Mouse (Mus musculus) stomach, embryonic 16.5 days (tissue): ENCODE measurements at regions not wholly inside any gene's neighbourhood (a gene's known extent, or its start where the extent isn't known, plus 50 kb on each side); places are given as distances from the start of the nearest gene placed in this dataset.
A peak's percentile ranks its signal among the peaks of the same experiment; 100 is the strongest.

Source experiments
- ATAC-seq: fragments of 200-750 bp; cut with Nextera tagmentation; 2 replicates; pipeline ENCODE4 v1.8.0; 2017; ENCODE audit warnings: moderate number of reproducible peaks, moderate TSS enrichment; ENCODE audit not compliant: insufficient read depth, low FRiP score
- H3K27ac ChIP-seq: fragments of 300-500 bp; sonication (generic); 2 replicates; pipeline ENCODE4 v1.5.1; 2014; ENCODE audit warnings: low read length
- H3K27me3 ChIP-seq: fragments of 300-500 bp; sonication (generic); 2 replicates; pipeline ENCODE4 v1.6.1; 2014; ENCODE audit warnings: low read length, control low read depth, mixed read lengths; ENCODE audit not compliant: control insufficient read depth, insufficient read depth
- H3K36me3 ChIP-seq: fragments of 300-500 bp; sonication (generic); 2 replicates; pipeline ENCODE4 v1.6.1; 2014; ENCODE audit warnings: low read length; ENCODE audit not compliant: control insufficient read depth, insufficient read depth
- H3K4me1 ChIP-seq: fragments of 300-500 bp; sonication (generic); 2 replicates; pipeline ENCODE4 v1.6.1; 2014; ENCODE audit warnings: low read length, control low read depth, mixed read lengths; ENCODE audit not compliant: control insufficient read depth, insufficient read depth
- H3K4me2 ChIP-seq: fragments of 300-500 bp; sonication (generic); 2 replicates; pipeline ENCODE4 v1.6.1; 2014; ENCODE audit warnings: low read depth, low read length, mixed read lengths
- H3K4me3 ChIP-seq: fragments of 300-500 bp; sonication (generic); replicated peaks from 2 replicates; pipeline ENCODE4 v1.5.1; 2014; ENCODE audit warnings: mild to moderate bottlenecking, low read length
- H3K9ac ChIP-seq: fragments of 300-500 bp; sonication (generic); 2 replicates; pipeline ENCODE4 v1.6.1; 2014; ENCODE audit warnings: low read length
- H3K9me3 ChIP-seq: fragments of 300-500 bp; sonication (generic); replicated peaks from 2 replicates; pipeline ENCODE4 v1.6.1; 2016; ENCODE audit warnings: low read length, control low read depth; ENCODE audit not compliant: control insufficient read depth
- WGBS: fragments of 180-500 bp; shearing (Covaris S2); extraction: QIAGEN DNeasy Blood & Tissue Kit; methylation state at CpG from one replicate; pipeline ENCODE4 v1.1.7; 2014; 5-methylcytosine and 5-hydroxymethylcytosine counted together

DNA sequence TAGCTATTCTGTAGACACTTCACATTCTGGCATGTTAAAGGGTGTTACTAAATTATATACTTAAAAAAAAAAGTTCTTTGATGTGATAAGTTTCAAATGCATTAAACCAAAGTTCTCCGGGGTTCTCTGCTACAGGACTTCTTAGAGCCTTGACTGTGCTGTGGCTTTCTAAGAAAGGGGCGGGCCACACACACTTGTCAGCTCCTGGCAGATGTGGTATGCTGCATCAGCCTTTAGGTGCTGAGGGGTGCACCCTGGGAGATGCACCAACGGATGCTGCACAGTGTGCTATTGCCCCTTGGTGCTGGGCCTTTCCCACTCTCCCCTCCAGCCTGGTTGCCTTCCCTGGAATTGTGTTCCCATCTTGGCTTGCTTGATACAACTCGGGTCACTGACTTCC, 125.0 kb downstream of the Bcl2l11 start:
- no peak overlapping the region for H3K9ac ChIP-seq
- H3K4me2 ChIP-seq = no peak overlapping the region
- no peak for ATAC-seq
- no peaks in the 10 kb centered on the region for H3K36me3 ChIP-seq
- 72% methylated on average over 4 of the region's 4 CpGs for WGBS
- no peak overlapping the region for H3K27ac ChIP-seq
- no peak overlapping the region for H3K4me3 ChIP-seq
- no peaks in the 10 kb centered on the region for H3K27me3 ChIP-seq
- H3K4me1 ChIP-seq = no peaks in the 10 kb centered on the region
- H3K9me3 ChIP-seq = 0 out of 2 replicates have a peak, but pooled peaks cover 5% of the 10 kb centered on the region

DNA sequence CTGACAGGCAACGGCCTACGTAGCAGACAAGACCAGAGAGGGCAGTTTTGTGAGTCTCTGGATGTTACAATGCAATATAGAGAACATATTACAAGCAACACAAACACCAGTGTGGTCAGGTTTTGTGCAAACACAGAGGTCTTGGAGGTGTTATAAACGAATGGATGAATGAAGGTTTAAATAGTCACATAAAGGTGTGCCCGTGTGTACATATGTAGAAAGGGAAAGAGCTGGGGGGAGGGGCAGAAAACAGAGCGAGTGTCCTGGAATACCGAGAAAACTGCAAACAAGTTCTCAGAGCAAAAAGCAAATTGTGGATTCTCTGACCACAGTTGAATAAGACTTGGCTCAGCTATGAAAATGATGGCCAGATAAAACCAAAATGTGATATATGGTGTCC, 130.8 kb downstream of the Bcl2l11 start:
- H3K9ac ChIP-seq = no peak overlapping the region
- ATAC-seq = peak; percentile 50; the same call in 1 of the 2 replicates
- no peak overlapping the region for H3K4me2 ChIP-seq
- H3K27ac ChIP-seq = no peak overlapping the region
- no peak overlapping the region for H3K4me3 ChIP-seq
- H3K27me3 ChIP-seq = no peaks in the 10 kb centered on the region
- 0 out of 2 replicates have a peak, but pooled peaks cover 2% of the 10 kb centered on the region for H3K4me1 ChIP-seq
- 53% methylated on average over 6 of the region's 6 CpGs for WGBS
- H3K36me3 ChIP-seq = no peaks in the 10 kb centered on the region
- no peaks in the 10 kb centered on the region for H3K9me3 ChIP-seq

DNA sequence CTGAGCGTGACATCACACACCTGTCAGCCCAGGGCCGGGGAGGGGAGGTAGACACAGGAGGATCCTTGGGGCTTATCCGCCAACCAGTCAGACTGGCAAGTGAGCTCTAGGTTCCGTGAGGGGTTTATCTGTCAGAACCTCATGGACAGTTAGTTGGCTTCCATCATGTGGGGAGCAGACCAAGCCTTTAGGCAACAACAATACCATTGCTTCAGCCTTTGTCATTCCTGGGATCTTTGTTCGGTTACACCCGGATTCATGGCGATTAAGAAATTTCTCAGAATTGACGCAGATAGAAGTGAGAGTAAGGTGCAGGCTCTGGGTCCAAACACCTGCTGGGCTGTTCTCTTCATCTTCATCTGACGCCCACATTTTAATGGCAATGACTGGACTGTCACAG, 131.4 kb downstream of the Bcl2l11 start:
- Histone ChIP-seq H3K4me3 (no peak overlapping the region), H3K9ac (no peak overlapping the region), H3K27ac (no peak overlapping the region), H3K36me3 (no peaks in the 10 kb centered on the region), H3K4me2 (no peak overlapping the region), H3K4me1 (0 out of 2 replicates have a peak, but pooled peaks cover 2% of the 10 kb centered on the region), H3K27me3 (no peaks in the 10 kb centered on the region), H3K9me3 (no peaks in the 10 kb centered on the region)
- no peak; the same call in 1 of the 2 replicates for ATAC-seq
- WGBS = 63% methylated on average over 9 of the region's 9 CpGs

DNA sequence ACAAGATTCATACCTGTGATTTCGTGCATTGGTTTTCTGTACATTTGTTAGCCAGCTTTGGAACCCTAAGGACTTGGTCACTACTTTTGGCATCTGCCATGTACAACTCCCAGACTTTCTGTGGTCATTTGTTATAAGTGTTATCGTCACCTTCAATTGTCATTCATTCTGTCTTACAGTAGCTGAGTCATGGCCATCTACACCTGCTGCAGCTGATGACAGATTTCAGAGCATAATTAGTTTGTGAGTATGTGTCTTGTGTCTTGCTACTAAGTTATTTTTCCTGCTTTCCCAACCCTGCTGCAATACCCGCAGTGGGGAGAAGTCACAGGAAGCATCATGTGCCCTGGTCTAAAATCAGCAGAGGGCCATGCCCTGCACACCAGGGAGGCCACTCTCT, 138.0 kb downstream of the Bcl2l11 start:
- 0 out of 2 replicates have a peak overlapping the region, but pooled peaks have one; percentile 80 for H3K27ac ChIP-seq
- no peak overlapping the region for H3K4me2 ChIP-seq
- H3K27me3 ChIP-seq = no peaks in the 10 kb centered on the region
- no peak overlapping the region for H3K9ac ChIP-seq
- no peak for ATAC-seq
- no peak overlapping the region for H3K4me3 ChIP-seq
- no peaks in the 10 kb centered on the region for H3K36me3 ChIP-seq
- 0 out of 2 replicates have a peak, but pooled peaks cover 2% of the 10 kb centered on the region for H3K4me1 ChIP-seq
- no peaks in the 10 kb centered on the region for H3K9me3 ChIP-seq
- WGBS = 80% methylated on average over 3 of the region's 3 CpGs

DNA sequence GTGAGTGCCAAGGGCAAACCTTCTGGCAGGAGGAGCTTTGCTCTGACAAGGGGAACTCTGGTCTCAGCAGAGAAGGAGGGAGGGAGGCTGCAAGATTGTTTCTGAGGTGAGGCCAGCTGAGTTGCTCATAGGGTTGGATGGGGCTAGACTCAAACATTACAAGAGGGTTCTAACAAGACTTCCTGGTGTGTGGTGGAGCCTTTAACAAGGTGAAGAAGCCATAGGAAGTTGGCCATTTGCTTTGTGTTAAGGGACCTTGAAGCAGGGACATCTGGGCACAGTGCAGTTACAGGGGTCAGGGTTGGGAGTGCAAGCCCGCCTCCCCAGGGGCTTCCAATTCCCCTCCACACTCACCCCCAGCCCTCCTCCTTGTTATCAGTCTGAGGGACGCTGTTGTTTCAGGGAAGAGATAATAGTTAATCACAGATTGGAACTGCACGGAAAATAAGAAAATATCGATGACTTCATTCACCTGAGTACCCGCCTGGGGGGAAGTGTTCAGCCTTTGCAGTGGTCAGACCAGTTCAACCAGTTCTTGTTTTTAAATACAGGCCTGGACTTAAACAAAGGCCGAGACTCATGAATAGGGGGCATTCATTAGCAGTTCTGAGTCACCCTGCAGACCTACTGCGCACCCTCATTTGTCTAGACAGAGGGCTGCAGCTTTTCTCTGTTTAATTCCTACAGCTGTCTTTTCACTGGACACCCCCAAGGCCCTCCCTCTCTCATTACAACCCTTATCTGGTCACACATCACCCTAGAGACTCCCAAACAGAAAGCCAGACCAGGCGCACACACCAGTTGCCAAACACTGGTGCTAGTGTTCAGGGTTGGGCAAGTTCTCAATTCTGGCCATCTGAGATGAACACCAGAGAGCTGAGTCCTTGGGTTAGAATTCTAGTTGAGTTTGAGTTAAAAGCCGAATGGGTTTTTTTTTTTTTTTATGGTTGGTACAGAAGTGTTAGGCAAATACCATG, 139.5 kb downstream of the Bcl2l11 start:
- H3K9me3 ChIP-seq = no peaks in the 10 kb centered on the region
- peak overlapping the region; percentile 80 for H3K27ac ChIP-seq

DNA sequence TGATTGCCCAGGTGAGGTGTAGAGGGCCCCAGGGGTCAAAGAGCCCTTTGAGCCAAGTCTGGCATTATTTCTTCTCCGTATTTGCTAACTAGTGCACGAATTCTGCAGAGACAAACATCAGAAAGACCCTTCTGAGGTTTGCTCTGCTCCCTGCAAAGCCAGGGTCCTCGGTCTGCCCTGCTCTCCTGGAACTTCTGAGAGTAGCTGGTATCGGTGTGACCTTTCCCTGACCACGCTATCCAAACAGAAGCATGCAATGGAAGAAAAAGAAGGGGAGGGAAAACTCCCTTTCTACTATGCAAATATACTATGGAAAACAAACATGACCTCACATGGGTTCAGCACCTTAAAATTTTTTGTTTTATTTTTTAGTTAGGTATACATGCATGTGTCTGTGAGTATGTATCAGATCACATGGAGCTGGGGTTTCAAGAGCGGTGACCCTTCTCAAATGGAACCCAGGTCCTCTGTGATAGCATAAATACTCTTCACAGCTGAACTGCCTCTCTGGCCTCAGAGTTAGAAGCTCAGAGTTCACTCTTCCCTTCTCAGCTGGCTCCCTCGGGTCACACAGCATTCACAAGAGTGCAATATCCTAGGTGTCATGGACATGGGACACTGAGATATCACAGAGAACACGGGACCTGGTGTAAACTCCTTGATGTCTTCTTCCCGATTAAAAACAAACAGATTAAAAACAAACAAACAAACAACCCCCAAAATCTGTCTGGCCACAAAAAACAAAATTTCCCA, 144.7 kb downstream of the Bcl2l11 start:
- Histone ChIP-seq H3K4me2 (no peak overlapping the region), H3K9me3 (no peaks in the 10 kb centered on the region), H3K36me3 (no peaks in the 10 kb centered on the region), H3K4me3 (no peak overlapping the region), H3K27me3 (no peaks in the 10 kb centered on the region), H3K9ac (no peak overlapping the region), H3K4me1 (0 out of 2 replicates have a peak, but pooled peaks cover 5% of the 10 kb centered on the region), H3K27ac (peak overlapping the region; percentile 30; the same call in 1 of the 2 replicates)
- WGBS = 36% methylated on average over 9 of the region's 9 CpGs
- peak; percentile 41; the same call in 1 of the 2 replicates for ATAC-seq

More for the DNA sequence above, 139.5 kb downstream of the Bcl2l11 start:
- Histone ChIP-seq H3K4me1 (0 out of 2 replicates have a peak, but pooled peaks cover 2% of the 10 kb centered on the region), H3K4me2 (no peak overlapping the region), H3K27me3 (no peaks in the 10 kb centered on the region), H3K36me3 (no peaks in the 10 kb centered on the region), H3K9ac (no peak overlapping the region), H3K4me3 (no peak overlapping the region)
- 34% methylated on average over 9 of the region's 9 CpGs for WGBS
- peak; percentile 94 for ATAC-seq

DNA sequence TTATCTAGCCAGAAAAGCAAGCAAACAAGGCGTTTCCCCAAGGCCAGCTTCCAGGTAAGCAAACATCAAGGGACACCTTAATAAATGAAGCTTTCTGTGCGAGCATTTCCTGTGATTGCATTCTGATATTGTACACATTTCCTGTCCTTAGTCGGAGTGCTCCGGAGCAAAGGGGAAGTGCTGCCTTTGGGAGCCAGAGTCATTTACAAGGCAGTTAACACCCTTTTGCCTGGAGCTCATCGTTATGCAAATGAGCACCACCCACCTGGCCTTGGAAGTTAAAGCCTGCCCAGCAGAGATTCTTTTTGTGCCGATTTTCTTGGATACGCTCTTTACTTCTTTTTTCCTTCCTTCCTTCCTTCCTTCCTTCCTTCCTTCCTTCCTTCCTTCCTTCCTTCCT, 147.0 kb downstream of the Bcl2l11 start:
- no peak for ATAC-seq
- no peaks in the 10 kb centered on the region for H3K27me3 ChIP-seq
- H3K9me3 ChIP-seq = no peaks in the 10 kb centered on the region
- H3K27ac ChIP-seq = no peak overlapping the region
- H3K4me2 ChIP-seq = no peak overlapping the region
- H3K36me3 ChIP-seq = no peaks in the 10 kb centered on the region
- H3K9ac ChIP-seq = no peak overlapping the region
- H3K4me3 ChIP-seq = no peak overlapping the region
- 0 out of 2 replicates have a peak, but pooled peaks cover 3% of the 10 kb centered on the region for H3K4me1 ChIP-seq
- WGBS = 19% methylated on average over 7 of the region's 7 CpGs

DNA sequence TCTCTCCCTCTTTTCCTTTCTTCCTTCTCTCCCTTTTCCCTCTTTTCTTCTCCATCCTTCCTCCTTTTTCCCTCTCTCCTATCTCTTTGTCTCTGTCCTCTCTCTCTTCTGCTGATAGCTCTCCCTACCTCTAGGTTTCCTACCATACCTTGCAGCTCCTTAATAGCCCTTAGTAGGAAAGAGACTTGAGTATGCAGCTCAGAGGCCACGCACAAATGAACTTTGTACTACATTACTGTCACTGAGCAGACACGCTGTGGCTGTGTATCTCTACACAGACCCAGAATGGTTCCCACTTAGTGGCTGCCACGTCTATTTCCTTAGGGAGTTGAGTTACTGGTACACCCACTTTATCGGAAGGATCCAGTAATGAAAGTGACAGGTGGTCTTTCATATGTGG, 147.5 kb downstream of the Bcl2l11 start:
- H3K27me3 ChIP-seq = no peaks in the 10 kb centered on the region
- no peaks in the 10 kb centered on the region for H3K36me3 ChIP-seq
- no peak overlapping the region for H3K4me2 ChIP-seq
- 48% methylated on average over 4 of the region's 4 CpGs for WGBS
- no peak overlapping the region for H3K9ac ChIP-seq
- no peak for ATAC-seq
- H3K27ac ChIP-seq = no peak overlapping the region
- H3K4me3 ChIP-seq = no peak overlapping the region
- H3K4me1 ChIP-seq = peaks cover 3% of the 10 kb centered on the region; the same call in 1 of the 2 replicates
- no peaks in the 10 kb centered on the region for H3K9me3 ChIP-seq

DNA sequence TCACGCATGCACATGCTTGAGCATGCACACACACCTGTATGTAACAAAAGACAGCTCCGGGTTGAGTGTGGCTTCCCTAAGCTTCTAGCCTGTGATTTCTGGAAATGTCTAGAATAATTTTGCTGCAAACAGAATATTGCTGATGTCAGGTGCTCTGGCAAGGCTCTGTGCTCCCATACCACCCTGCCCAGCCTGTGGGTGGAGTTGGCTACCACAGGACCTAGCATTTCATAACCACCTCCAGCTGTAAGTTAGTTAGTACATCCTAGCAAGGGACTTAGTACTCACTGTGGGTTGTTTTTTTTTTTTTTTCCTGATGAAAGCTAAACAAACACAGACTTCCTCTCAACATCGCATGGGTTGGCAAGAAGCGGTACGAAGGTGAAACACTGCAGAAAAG, 150.5 kb downstream of the Bcl2l11 start:
- no peak for ATAC-seq
- Histone ChIP-seq H3K4me2 (no peak overlapping the region), H3K4me1 (peaks cover 3% of the 10 kb centered on the region; the same call in 1 of the 2 replicates), H3K27ac (no peak overlapping the region), H3K9me3 (no peaks in the 10 kb centered on the region), H3K36me3 (no peaks in the 10 kb centered on the region), H3K4me3 (no peak overlapping the region), H3K9ac (no peak overlapping the region), H3K27me3 (no peaks in the 10 kb centered on the region)
- 72% methylated on average over 5 of the region's 5 CpGs for WGBS
